Mouse (Mus musculus) midbrain, embryonic 11.5 days (tissue): Measurements from ENCODE around the gene Asxl2. TPM values are rescaled to one million over a fixed set of nuclear protein-coding genes. Genes with fewer than 3 reads are reported as not detected.

Source experiments
- ATAC-seq: fragments of 200-750 bp; cut with Nextera tagmentation; 2 replicates; pipeline ENCODE4 v1.8.0; 2017; ENCODE audit warnings: moderate TSS enrichment, moderate library complexity; ENCODE audit not compliant: low FRiP score
- DNase-seq: peaks from one replicate; pipeline ENCODE4 v3.0.0; 2015; ENCODE audit warnings: low spot score; ENCODE audit errors: missing footprints
- H3K27ac ChIP-seq: fragments of 300-500 bp; sonication (generic); 2 replicates; pipeline ENCODE4 v1.5.1; 2014; ENCODE audit warnings: low read depth, low read length
- H3K27me3 ChIP-seq: fragments of 300-500 bp; sonication (generic); 2 replicates; pipeline ENCODE4 v1.6.1; 2014; ENCODE audit warnings: mild to moderate bottlenecking, low read length, moderate library complexity, mixed read lengths; ENCODE audit not compliant: control insufficient read depth, insufficient read depth
- H3K36me3 ChIP-seq: fragments of 300-500 bp; sonication (generic); 2 replicates; pipeline ENCODE4 v1.6.1; 2014; ENCODE audit warnings: mild to moderate bottlenecking, low read length, moderate library complexity, mixed read lengths; ENCODE audit not compliant: control insufficient read depth, insufficient read depth
- H3K4me1 ChIP-seq: fragments of 300-500 bp; sonication (generic); 2 replicates; pipeline ENCODE4 v1.6.1; 2014; ENCODE audit warnings: low read length; ENCODE audit not compliant: control insufficient read depth, insufficient read depth
- H3K4me2 ChIP-seq: fragments of 300-500 bp; sonication (generic); 2 replicates; pipeline ENCODE4 v1.6.1; 2014; ENCODE audit warnings: mild to moderate bottlenecking, moderate library complexity
- H3K4me3 ChIP-seq: fragments of 300-500 bp; sonication (generic); 2 replicates; pipeline ENCODE4 v1.5.1; 2014; ENCODE audit warnings: low read depth, low read length
- H3K9ac ChIP-seq: fragments of 300-500 bp; sonication (generic); 2 replicates; pipeline ENCODE4 v1.6.1; 2014; ENCODE audit warnings: low read length
- H3K9me3 ChIP-seq: fragments of 300-500 bp; sonication (generic); 2 replicates; pipeline ENCODE4 v1.6.1; 2016; ENCODE audit warnings: low read length; ENCODE audit not compliant: control insufficient read depth
- WGBS: fragments of 180-500 bp; shearing (Covaris S2); extraction: QIAGEN DNeasy Blood & Tissue Kit; methylation state at CpG from one replicate; pipeline ENCODE4 v1.1.7; 2014; 5-methylcytosine and 5-hydroxymethylcytosine counted together
- polyA plus RNA-seq: library from polyadenylated mRNA; unstranded; fragments of >200 nt; fragmentation: Nextera tagmentation; extraction: Ambion mirVana; gene quantifications from 2 replicates; pipeline ENCODE4 v1.2.1, GENCODE M21; 2014

Gene Asxl2
- polyA plus RNA-seq, 1 experiment from 2014 or later: 13.8 TPM

- no peak overlapping the region for H3K9ac ChIP-seq
- no peak overlapping the region for H3K4me3 ChIP-seq
- DNase-seq (no peak), ATAC-seq (no peak)
- WGBS: 93% methylated on average over 1 of the region's 1 CpGs
- H3K27ac ChIP-seq: no peak overlapping the region
- 0 out of 2 replicates have a peak, but pooled peaks cover 4% of the 10 kb centered on the region for H3K36me3 ChIP-seq
- no peak overlapping the region for H3K4me2 ChIP-seq
- H3K27me3 ChIP-seq: no peaks in the 10 kb centered on the region
- peaks cover 6% of the 10 kb centered on the region; the same call in 1 of the 2 replicates for H3K4me1 ChIP-seq
- H3K9me3 ChIP-seq: no peaks in the 10 kb centered on the region
Observed at GRCm38 (mm10) chr12:3422786-3423185, 3.9 kb upstream of the Asxl2 start.

GRCm38 (mm10) chr12:3424179-3424578 lies 2.5 kb upstream of the Asxl2 start:
- no peak overlapping the region for H3K9ac ChIP-seq
- no peak overlapping the region for H3K4me3 ChIP-seq
- no peaks in the 10 kb centered on the region for H3K27me3 ChIP-seq
- no peak overlapping the region for H3K27ac ChIP-seq
- no peaks in the 10 kb centered on the region for H3K9me3 ChIP-seq
- no peak overlapping the region for H3K4me2 ChIP-seq
- 95% methylated on average over 2 of the region's 2 CpGs for WGBS
- 0 out of 2 replicates have a peak, but pooled peaks cover 4% of the 10 kb centered on the region for H3K36me3 ChIP-seq
- no peak for DNase-seq
- ATAC-seq: no peak
- H3K4me1 ChIP-seq: peaks cover 6% of the 10 kb centered on the region; the same call in 1 of the 2 replicates

GRCm38 (mm10) chr12:3425375-3426341 lies 999 bp upstream of the Asxl2 start:
- 45% methylated on average over 15 of the region's 15 CpGs for WGBS
- no peaks in the 10 kb centered on the region for H3K9me3 ChIP-seq
- H3K27ac ChIP-seq: peak overlapping the region; percentile 17; the same call in 1 of the 2 replicates
- H3K4me2 ChIP-seq: peak overlapping the region; percentile 82
- H3K4me1 ChIP-seq: peaks cover 6% of the 10 kb centered on the region; the same call in 1 of the 2 replicates
- DNase-seq: peak; percentile 78
- peak overlapping the region; percentile 92 for H3K4me3 ChIP-seq
- H3K27me3 ChIP-seq: no peaks in the 10 kb centered on the region
- H3K9ac ChIP-seq: peak overlapping the region; percentile 60
- peak; percentile 19 for ATAC-seq
- 0 out of 2 replicates have a peak, but pooled peaks cover 4% of the 10 kb centered on the region for H3K36me3 ChIP-seq

- Histone ChIP-seq H3K9me3 (no peaks in the 10 kb centered on the region), H3K4me1 (peaks cover 6% of the 10 kb centered on the region; the same call in 1 of the 2 replicates), H3K4me2 (peak overlapping the region; percentile 82), H3K36me3 (0 out of 2 replicates have a peak, but pooled peaks cover 2% of the 10 kb centered on the region), H3K27ac (peak overlapping the region; percentile 88), H3K27me3 (no peaks in the 10 kb centered on the region), H3K4me3 (peak overlapping the region; percentile 92), H3K9ac (peak overlapping the region; percentile 93)
- ATAC-seq (peak; percentile 66), DNase-seq (peak; percentile 97)
- under 1% methylated on average over 64 of the region's 65 CpGs for WGBS
Observed at GRCm38 (mm10) chr12:3427067-3427889, 621 bp downstream of the Asxl2 start.

GRCm38 (mm10) chr12:3427891-3428775 lies 1.5 kb downstream of the Asxl2 start:
- Histone ChIP-seq H3K9ac (no peak overlapping the region), H3K4me2 (peak overlapping the region; percentile 82), H3K27ac (no peak overlapping the region; the same call in 1 of the 2 replicates), H3K4me1 (peaks cover 6% of the 10 kb centered on the region; the same call in 1 of the 2 replicates), H3K27me3 (no peaks in the 10 kb centered on the region), H3K9me3 (no peaks in the 10 kb centered on the region), H3K36me3 (no peaks in the 10 kb centered on the region), H3K4me3 (peak overlapping the region; percentile 92)
- WGBS: 68% methylated on average over 11 of the region's 11 CpGs
- peak; percentile 65 for DNase-seq
- ATAC-seq: no peak

- no peaks in the 10 kb centered on the region for H3K27me3 ChIP-seq
- no peak overlapping the region for H3K4me2 ChIP-seq
- no peaks in the 10 kb centered on the region for H3K9me3 ChIP-seq
- WGBS: 85% methylated on average over 2 of the region's 2 CpGs
- DNase-seq (peak; percentile 17), ATAC-seq (no peak)
- no peaks in the 10 kb centered on the region for H3K36me3 ChIP-seq
- no peak overlapping the region for H3K27ac ChIP-seq
- no peak overlapping the region for H3K4me3 ChIP-seq
- peaks cover 6% of the 10 kb centered on the region; the same call in 1 of the 2 replicates for H3K4me1 ChIP-seq
- no peak overlapping the region for H3K9ac ChIP-seq
Observed at GRCm38 (mm10) chr12:3429681-3430442, 3.2 kb downstream of the Asxl2 start.

GRCm38 (mm10) chr12:3430443-3430753 lies 3.7 kb downstream of the Asxl2 start:
- Histone ChIP-seq H3K4me3 (no peak overlapping the region), H3K9ac (no peak overlapping the region), H3K4me1 (peaks cover 5% of the 10 kb centered on the region; the same call in 1 of the 2 replicates), H3K4me2 (no peak overlapping the region), H3K27ac (no peak overlapping the region), H3K9me3 (no peaks in the 10 kb centered on the region), H3K36me3 (no peaks in the 10 kb centered on the region), H3K27me3 (no peaks in the 10 kb centered on the region)
- DNase-seq: no peak
- ATAC-seq: no peak

GRCm38 (mm10) chr12:3430985-3431384 lies 4.3 kb downstream of the Asxl2 start:
- ATAC-seq (no peak), DNase-seq (no peak)
- Histone ChIP-seq H3K4me1 (no peaks in the 10 kb centered on the region), H3K4me2 (no peak overlapping the region), H3K36me3 (no peaks in the 10 kb centered on the region), H3K9ac (no peak overlapping the region), H3K27me3 (no peaks in the 10 kb centered on the region), H3K4me3 (no peak overlapping the region), H3K27ac (no peak overlapping the region), H3K9me3 (no peaks in the 10 kb centered on the region)
